23 mouse cellular contexts compared by ENCODE assay signal in the genomic region with DNA sequence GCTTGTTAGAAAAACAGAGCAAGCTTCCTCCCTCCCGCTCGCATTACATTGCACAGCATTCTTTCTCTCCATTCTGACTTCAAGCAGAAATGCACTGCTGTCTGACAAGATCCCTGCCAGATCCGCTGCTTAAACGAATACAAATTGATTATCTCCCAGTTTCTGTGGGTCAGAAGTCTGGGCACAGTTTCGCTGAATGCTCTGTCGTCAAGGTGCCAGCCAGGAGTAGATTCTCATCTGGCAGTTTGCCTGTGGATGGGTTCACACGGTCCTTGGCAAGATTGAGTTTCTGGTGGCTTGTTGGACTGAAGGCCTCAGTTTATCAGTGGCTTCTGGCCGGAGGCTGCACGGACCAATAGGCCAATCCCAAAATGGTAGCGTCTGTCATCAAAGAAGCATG.
A peak's percentile ranks its signal among the peaks of the same experiment; 100 is the strongest.
DNase-seq lines count a peak whose midpoint lies in the region; ATAC-seq and TF ChIP-seq lines count a peak whose summit lies in the region.
"Had no signal": no experiment of that assay in that cellular context is flagged by ENCODE, and none has a peak within 500 bp of the region (broad histone marks: within the 10 kb centered on the region; RNA-seq: fewer than 3 reads in every experiment).

No protein-coding gene starts in this region.

- H3K27ac ChIP-seq in heart, embryonic 12.5 days (ENCODE audit: poor library complexity, severe bottlenecking): no peak overlapping the region
- no peak overlapping the region for H3K27ac ChIP-seq in midbrain, postnatal 0 days (ENCODE audit: low read depth, low read length)
- H3K27ac ChIP-seq in midbrain, embryonic 15.5 days: no peak overlapping the region
- H3K27ac ChIP-seq: embryonic facial prominence, embryonic 12.5 days; embryonic facial prominence, embryonic 15.5 days; heart, embryonic 10.5 days; hindbrain, embryonic 12.5 days had no signal

- WGBS in heart, embryonic 12.5 days: 48% methylated on average over 10 of the region's 10 CpGs
- 81% methylated on average over 10 of the region's 10 CpGs for WGBS in midbrain, postnatal 0 days
- WGBS in midbrain, embryonic 15.5 days: 84% methylated on average over 10 of the region's 10 CpGs

- H3K4me2 ChIP-seq in heart, embryonic 12.5 days: 0 out of 2 replicates have a peak overlapping the region, but pooled peaks have one; percentile 6
- H3K4me2 ChIP-seq in midbrain, postnatal 0 days (ENCODE audit: low read depth, low read length, poor library complexity, severe bottlenecking): no peak overlapping the region
- H3K4me2 ChIP-seq in midbrain, embryonic 15.5 days: no peak overlapping the region
- H3K4me2 ChIP-seq: embryonic facial prominence, embryonic 12.5 days; embryonic facial prominence, embryonic 15.5 days; hindbrain, embryonic 12.5 days had no signal

- no peak overlapping the region for H3K4me3 ChIP-seq in heart, embryonic 12.5 days
- H3K4me3 ChIP-seq in midbrain, postnatal 0 days (ENCODE audit: low read depth, low read length): no peak overlapping the region
- no peak overlapping the region for H3K4me3 ChIP-seq in midbrain, embryonic 15.5 days
- H3K4me3 ChIP-seq: embryonic facial prominence, embryonic 12.5 days; embryonic facial prominence, embryonic 15.5 days; heart, embryonic 10.5 days; hindbrain, embryonic 12.5 days had no signal

- no peak for ATAC-seq in heart, embryonic 12.5 days (ENCODE audit: insufficient number of reproducible peaks, low FRiP score)
- no peak for ATAC-seq in midbrain, postnatal 0 days (ENCODE audit: low FRiP score)
- ATAC-seq in midbrain, embryonic 15.5 days (replicated peaks): no peak
- ATAC-seq: forebrain, embryonic 14.5 days; forebrain, postnatal 0 days; hindbrain, embryonic 16.5 days; inflammation-experienced regulatory T-cells, adult 6 months; intestine, embryonic 16.5 days had no signal

- H3K36me3 ChIP-seq in heart, embryonic 12.5 days: no peaks in the 10 kb centered on the region
- no peaks in the 10 kb centered on the region for H3K36me3 ChIP-seq in midbrain, postnatal 0 days (ENCODE audit: insufficient read depth, low read length)
- H3K36me3 ChIP-seq in midbrain, embryonic 15.5 days (replicated peaks): no peaks in the 10 kb centered on the region
- H3K36me3 ChIP-seq: embryonic facial prominence, embryonic 12.5 days; embryonic facial prominence, embryonic 15.5 days; G1E; heart, embryonic 10.5 days; hindbrain, embryonic 12.5 days had no signal

- peak; percentile 45 to 72 for DNase-seq in cerebellum, postnatal 14 days
- DNase-seq in cerebellum, adult 11-12 months: no peak
- DNase-seq in heart, adult 9 months (ENCODE audit: low spot score in 2 of 2): no peak
- DNase-seq in midbrain, postnatal 0 days (ENCODE audit: low spot score): peak; percentile 5
- DNase-seq in layer of hippocampus, adult 9-10 months (ENCODE audit: low spot score): no peak
- DNase-seq: adrenal gland, adult 8-10 months; adrenal gland, postnatal 25 days; B cell, adult 2 months; forebrain, postnatal 0 days; heart, adult 18-20 months; kidney, adult 18-20 months had no signal

- no peaks in the 10 kb centered on the region for H3K27me3 ChIP-seq in heart, embryonic 12.5 days (replicated peaks)
- H3K27me3 ChIP-seq in midbrain, postnatal 0 days (ENCODE audit: insufficient read depth, low read length): no peaks in the 10 kb centered on the region
- H3K27me3 ChIP-seq in midbrain, embryonic 15.5 days (replicated peaks): no peaks in the 10 kb centered on the region
- H3K27me3 ChIP-seq: CH12.LX; embryonic facial prominence, embryonic 12.5 days; embryonic facial prominence, embryonic 15.5 days; hindbrain, embryonic 12.5 days had no signal

- H3K4me1 ChIP-seq in heart, embryonic 12.5 days (replicated peaks): no peaks in the 10 kb centered on the region
- H3K4me1 ChIP-seq in midbrain, postnatal 0 days (ENCODE audit: insufficient read depth, low read length): no peaks in the 10 kb centered on the region
- H3K4me1 ChIP-seq in midbrain, embryonic 15.5 days: no peaks in the 10 kb centered on the region
- H3K4me1 ChIP-seq: embryonic facial prominence, embryonic 12.5 days; embryonic facial prominence, embryonic 15.5 days; heart, embryonic 10.5 days; hindbrain, embryonic 12.5 days had no signal

- TF ChIP-seq CTCF in midbrain, postnatal 0 days (IDR thresholded peaks at IDR 0.05): no peak

- H3K9ac ChIP-seq in heart, embryonic 12.5 days: no peak overlapping the region
- no peak overlapping the region for H3K9ac ChIP-seq in midbrain, postnatal 0 days (replicated peaks; ENCODE audit: low read length, poor library complexity, severe bottlenecking)
- H3K9ac ChIP-seq in midbrain, embryonic 15.5 days: no peak overlapping the region
- H3K9ac ChIP-seq: embryonic facial prominence, embryonic 12.5 days; embryonic facial prominence, embryonic 15.5 days; forebrain, postnatal 0 days; hindbrain, embryonic 12.5 days had no signal

- H3K9me3 ChIP-seq in heart, embryonic 12.5 days (replicated peaks): no peaks in the 10 kb centered on the region
- H3K9me3 ChIP-seq in midbrain, postnatal 0 days (ENCODE audit: low read length): no peaks in the 10 kb centered on the region
- no peaks in the 10 kb centered on the region for H3K9me3 ChIP-seq in midbrain, embryonic 15.5 days
- H3K9me3 ChIP-seq: embryonic facial prominence, embryonic 12.5 days; embryonic facial prominence, embryonic 15.5 days; G1E; heart, embryonic 10.5 days had no signal

Comparison
In these comparisons a context has a peak if more than half of its experiments do, and no peak if none do; other contexts are left out.
1. DNase-seq: peak in cerebellum, postnatal 14 days (2 of 2) and midbrain, postnatal 0 days (single experiment); none in cerebellum, adult 11-12 months (single experiment), heart, adult 9 months (0 of 2) and layer of hippocampus, adult 9-10 months (single experiment).